Mouse (Mus musculus) limb, embryonic 14.5 days (tissue): Measurements from ENCODE around the gene Gm6509. TPM values are rescaled to one million over a fixed set of nuclear protein-coding genes. Genes with fewer than 3 reads are reported as not detected.
"Not testable (repeated sequence)": the region's sequence is repeated elsewhere in the genome, so short reads cannot be mapped to it uniquely, and the experiment has no call there.

Experiments used
- ATAC-seq: fragments of 200-750 bp; cut with Nextera tagmentation; 2 replicates; pipeline ENCODE4 v1.8.0; 2017; ENCODE audit warnings: low read depth, moderate number of reproducible peaks, moderate TSS enrichment; ENCODE audit not compliant: low FRiP score
- DNase-seq: peaks from one replicate; pipeline ENCODE4 v3.0.0-alpha.2; 2015; ENCODE audit warnings: low spot score
- H3K27ac ChIP-seq: fragments of 300-500 bp; sonication (generic); replicated peaks from 2 replicates; pipeline ENCODE4 v1.5.1; 2014; ENCODE audit warnings: low read depth, mild to moderate bottlenecking, low read length, moderate library complexity, mixed read lengths
- H3K27me3 ChIP-seq: fragments of 300-500 bp; sonication (generic); 2 replicates; pipeline ENCODE4 v1.6.1; 2014; ENCODE audit warnings: low read length, mixed read lengths; ENCODE audit not compliant: control insufficient read depth, insufficient read depth
- H3K36me3 ChIP-seq: fragments of 300-500 bp; sonication (generic); 2 replicates; pipeline ENCODE4 v1.6.1; 2014; ENCODE audit warnings: mild to moderate bottlenecking, low read length, moderate library complexity, mixed read lengths; ENCODE audit not compliant: control insufficient read depth, insufficient read depth
- H3K4me1 ChIP-seq: fragments of 300-500 bp; sonication (generic); 2 replicates; pipeline ENCODE4 v1.6.1; 2014; ENCODE audit warnings: antibody characterized with exemption, low read length, mixed read lengths; ENCODE audit not compliant: control insufficient read depth, insufficient read depth
- H3K4me2 ChIP-seq: fragments of 300-500 bp; sonication (generic); replicated peaks from 2 replicates; pipeline ENCODE4 v1.6.1; 2014; ENCODE audit warnings: low read depth, mild to moderate bottlenecking, low read length, moderate library complexity; ENCODE audit not compliant: severe bottlenecking
- H3K4me3 ChIP-seq: fragments of 300-500 bp; sonication (generic); replicated peaks from 2 replicates; pipeline ENCODE4 v1.5.1; 2014; ENCODE audit warnings: low read length
- H3K9ac ChIP-seq: fragments of 300-500 bp; sonication (generic); 2 replicates; pipeline ENCODE4 v1.6.1; 2014; ENCODE audit warnings: mild to moderate bottlenecking, low read depth, low read length, moderate library complexity; ENCODE audit not compliant: severe bottlenecking
- H3K9me3 ChIP-seq: fragments of 300-500 bp; sonication (generic); 2 replicates; pipeline ENCODE4 v1.6.1; 2016; ENCODE audit warnings: low read length; ENCODE audit not compliant: control insufficient read depth
- WGBS: fragments of 180-500 bp; shearing (Covaris S2); extraction: QIAGEN DNeasy Blood & Tissue Kit; methylation state at CpG from one replicate; pipeline ENCODE4 v1.1.7; 2014; 5-methylcytosine and 5-hydroxymethylcytosine counted together
- polyA plus RNA-seq, 2 experiments: library from polyadenylated mRNA; depleted of rRNA in 1 of 2; stranded (reverse) in 1 of 2; unstranded in 1 of 2; fragments of >200 nt; fragmentation: Nextera tagmentation in 1 of 2; extraction: Ambion mirVana in 1 of 2; gene quantifications; 2 replicates each; pipeline versions ENCODE4 v1.2.1 to v1.2.3; 2012 to 2014

The Gm6509 gene
- polyA plus RNA-seq (2012; rRNA removed) (not detected in 2 replicates), polyA plus RNA-seq (2014; fragmentation: Nextera tagmentation; extraction: Ambion mirVana) (not detected in 2 replicates)

DNA sequence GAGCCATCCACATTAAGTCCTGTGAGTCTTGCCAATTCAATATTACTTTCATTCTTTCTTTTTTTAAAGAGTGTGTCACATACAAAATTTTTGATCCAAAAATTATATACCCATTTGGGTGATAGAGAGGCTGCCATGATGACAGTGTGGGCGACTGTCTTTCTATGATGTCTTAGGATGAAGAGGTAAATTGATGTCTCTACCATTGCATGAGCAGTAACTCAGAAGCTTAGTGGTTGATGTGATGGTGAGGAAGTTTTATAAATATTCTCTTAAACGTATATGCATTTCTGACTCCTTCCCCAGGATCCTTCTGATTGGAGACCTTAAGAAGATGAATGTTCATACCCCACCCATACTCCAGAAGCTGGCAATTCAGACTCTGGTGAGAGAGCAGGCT, at the start of gene Gm6509:
TSS of gene Gm6509 (plus strand) at position 301 of the 400 bp plus-strand sequence.
- not testable (repeated sequence) for H3K27me3 ChIP-seq, ATAC-seq, H3K36me3 ChIP-seq, H3K9ac ChIP-seq, H3K4me3 ChIP-seq, DNase-seq, H3K4me1 ChIP-seq, H3K27ac ChIP-seq, H3K4me2 ChIP-seq, H3K9me3 ChIP-seq
- no CpG with 5 or more reads among the region's 2 CpGs for WGBS

GRCm38 (mm10) chr5:94616242-94616641, 7.5 kb upstream of the Gm6509 start, which contains the start of gene Gm3147:
Gene Gm3147 (minus strand): TSS chr5:94616342.
- not testable (repeated sequence) for H3K4me2 ChIP-seq, H3K36me3 ChIP-seq, H3K27ac ChIP-seq, H3K4me3 ChIP-seq, DNase-seq, H3K4me1 ChIP-seq, H3K27me3 ChIP-seq, ATAC-seq, H3K9me3 ChIP-seq, H3K9ac ChIP-seq
- no CpG with 5 or more reads among the region's 1 CpGs for WGBS

DNA sequence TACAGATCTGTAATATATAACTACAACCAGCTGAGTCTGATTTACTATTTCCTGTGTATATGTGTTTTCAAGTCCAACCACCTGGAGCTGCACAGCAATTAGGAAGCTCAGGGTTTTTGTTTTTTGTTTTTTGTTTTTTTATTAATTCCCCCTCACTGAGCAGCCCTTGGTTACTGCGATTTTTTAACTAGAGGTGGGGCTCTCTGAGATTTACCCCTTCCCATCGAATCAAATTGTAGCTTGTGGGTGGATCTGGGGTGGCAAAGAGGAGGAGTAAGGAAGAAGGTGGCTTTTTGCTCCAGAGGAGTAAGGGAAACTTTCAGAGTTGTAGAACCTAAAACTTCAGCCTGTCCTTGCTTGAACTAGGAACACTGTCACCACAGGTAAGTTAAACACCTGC, 24.3 kb downstream of the Gm6509 start, which contains the start of gene Gm6205:
TSS of gene Gm6205 (plus strand) at position 301 of the 400 bp plus-strand sequence.
- H3K27ac ChIP-seq, H3K27me3 ChIP-seq, ATAC-seq, DNase-seq, H3K9ac ChIP-seq, H3K4me1 ChIP-seq, H3K9me3 ChIP-seq, H3K4me2 ChIP-seq, H3K36me3 ChIP-seq, H3K4me3 ChIP-seq: not testable (repeated sequence)
- no CpG with 5 or more reads among the region's 2 CpGs for WGBS

Other genes starting within 250 kb of the Gm6509 start
- not detected in 2 replicates for gene Gm7682, start 178.2 kb upstream of the Gm6509 start, polyA plus RNA-seq (2012; rRNA removed)
- not detected in 2 replicates for gene Gm7682, start 178.2 kb upstream of the Gm6509 start, polyA plus RNA-seq (2014; fragmentation: Nextera tagmentation; extraction: Ambion mirVana)
- not detected in 2 replicates for gene Gm3139, start 97.7 kb upstream of the Gm6509 start, polyA plus RNA-seq (2012; rRNA removed)
- gene Gm3139, start 97.7 kb upstream of the Gm6509 start, polyA plus RNA-seq (2014; fragmentation: Nextera tagmentation; extraction: Ambion mirVana) = not detected in 2 replicates
- gene Gm3147, start 7.6 kb upstream of the Gm6509 start, polyA plus RNA-seq (2012; rRNA removed) = not detected in 2 replicates
- not detected in 2 replicates for gene Gm3147, start 7.6 kb upstream of the Gm6509 start, polyA plus RNA-seq (2014; fragmentation: Nextera tagmentation; extraction: Ambion mirVana)
- gene Gm6205, start 24.4 kb downstream of the Gm6509 start, polyA plus RNA-seq (2012; rRNA removed) = not detected in 2 replicates
- not detected in 2 replicates for gene Gm6205, start 24.4 kb downstream of the Gm6509 start, polyA plus RNA-seq (2014; fragmentation: Nextera tagmentation; extraction: Ambion mirVana)
- not detected in 2 replicates for gene Gm3183, start 241.5 kb downstream of the Gm6509 start, polyA plus RNA-seq (2012; rRNA removed)
- not detected in 2 replicates for gene Gm3183, start 241.5 kb downstream of the Gm6509 start, polyA plus RNA-seq (2014; fragmentation: Nextera tagmentation; extraction: Ambion mirVana)